9 mouse cellular contexts compared by ENCODE assay signal in genomic region chr9:45388385-45388994, GRCm38 (mm10). TPM values are rescaled to one million over a fixed set of nuclear protein-coding genes. Genes with fewer than 3 reads are reported as not detected.
DNase-seq lines count a peak whose midpoint lies in the region; ATAC-seq lines count a peak whose summit lies in the region.
"Had no signal": no experiment of that assay in that cellular context is flagged by ENCODE, and none has a peak within 500 bp of the region (broad histone marks: within the 10 kb centered on the region; RNA-seq: fewer than 3 reads in every experiment).

No protein-coding gene starts in this region.

- peaks cover 20% of the 10 kb centered on the region for H3K36me3 ChIP-seq in hindbrain, embryonic 14.5 days (replicated peaks; ENCODE audit: control insufficient read depth, insufficient read depth)

- no peaks in the 10 kb centered on the region for H3K27me3 ChIP-seq in hindbrain, embryonic 14.5 days (ENCODE audit: control insufficient read depth, insufficient read depth, low read length)

- no peak overlapping the region for H3K4me3 ChIP-seq in hindbrain, embryonic 14.5 days (replicated peaks; ENCODE audit: low read length)
- H3K4me3 ChIP-seq: megakaryocyte, embryonic 14.5 days had no signal

- H3K4me2 ChIP-seq in hindbrain, embryonic 14.5 days (replicated peaks), result no peak overlapping the region

- peak; percentile 71 for ATAC-seq in hindbrain, embryonic 14.5 days (ENCODE audit: low FRiP score)
- peak; percentile 98 for ATAC-seq in megakaryocyte, adult 5-6 weeks (ENCODE audit: poor library complexity, severe bottlenecking)

- no peak overlapping the region for H3K27ac ChIP-seq in hindbrain, embryonic 14.5 days

- DNase-seq in Muller cell, postnatal 12 days (ENCODE audit: inconsistent ontology term), result peak; percentile 52
- peak; percentile 94 for DNase-seq in cerebellum, adult 8-10 months
- peak; percentile 73 to 96 for DNase-seq in frontal cortex, adult 2 months (ENCODE audit: extremely low spot score in 1 of 2, low spot score in 1 of 2)
- peak; percentile 90 for DNase-seq in hindbrain, embryonic 14.5 days (ENCODE audit: low spot score)
- peak; percentile 90 to 95 for DNase-seq in layer of hippocampus, postnatal 25 days (ENCODE audit: extremely low spot score in 1 of 2, low spot score in 1 of 2)
- peak; percentile 85 to 87 for DNase-seq in right cerebral cortex, postnatal 10 days (ENCODE audit: low spot score in 2 of 2)
- DNase-seq in urinary bladder, postnatal 14 days (ENCODE audit: low spot score), result peak; percentile 89

- no peak overlapping the region for H3K9ac ChIP-seq in hindbrain, embryonic 14.5 days

- 48% methylated on average over 12 of the region's 12 CpGs for WGBS in hindbrain, embryonic 14.5 days

- H3K4me1 ChIP-seq in hindbrain, embryonic 14.5 days (replicated peaks; ENCODE audit: control insufficient read depth, insufficient read depth, low read length), result no peaks in the 10 kb centered on the region

- H3K9me3 ChIP-seq in hindbrain, embryonic 14.5 days (ENCODE audit: control insufficient read depth, low read length), result no peaks in the 10 kb centered on the region
- H3K9me3 ChIP-seq: megakaryocyte, embryonic 14.5 days had no signal

RNA-seq across cellular contexts. Expression of gene Fxyd2, which starts 11.0 kb away (rescaled TPM):
- polyA plus RNA-seq in frontal cortex, adult 2 months (2012; rRNA removed), result 13.8 and 14.7 TPM in 2 replicates
- 8.8 and 12.7 TPM in 2 replicates for polyA plus RNA-seq in hindbrain, embryonic 14.5 days (2014; fragmentation: Nextera tagmentation; extraction: Ambion mirVana)
- total RNA-seq in layer of hippocampus, postnatal 25 days (2021), result 10 to 100 TPM in 1 of 2 experiments, 1 to 10 TPM in 1; 8.3 to 10.6 TPM
- total RNA-seq in megakaryocyte, adult 5-6 weeks (2015), result not detected in 2 replicates
- not detected in 2 replicates for total RNA-seq in megakaryocyte, adult 5-6 weeks (2017)

RNA-seq across cellular contexts. Expression of gene Fxyd6, which starts 18.5 kb away (rescaled TPM):
- polyA plus RNA-seq in frontal cortex, adult 2 months (2012; rRNA removed), result 129 and 152 TPM in 2 replicates
- 377 and 410 TPM in 2 replicates for polyA plus RNA-seq in hindbrain, embryonic 14.5 days (2014; fragmentation: Nextera tagmentation; extraction: Ambion mirVana)
- 100 to 1,000 TPM in 1 of 2 experiments, 10 to 100 TPM in 1; 82.2 to 112 TPM for total RNA-seq in layer of hippocampus, postnatal 25 days (2021)
- 0.11 TPM in 1 of 2 replicates, not detected in the other for total RNA-seq in megakaryocyte, adult 5-6 weeks (2015)
- total RNA-seq in megakaryocyte, adult 5-6 weeks (2017), result not detected in 2 replicates

RNA-seq across cellular contexts. Expression of gene Dscaml1, which starts 37.9 kb away (rescaled TPM):
- 53.8 and 54.8 TPM in 2 replicates for polyA plus RNA-seq in frontal cortex, adult 2 months (2012; rRNA removed)
- 13.2 and 15.1 TPM in 2 replicates for polyA plus RNA-seq in hindbrain, embryonic 14.5 days (2014; fragmentation: Nextera tagmentation; extraction: Ambion mirVana)
- total RNA-seq in layer of hippocampus, postnatal 25 days (2021), result 10 to 100 TPM; 74.4 to 96.5 TPM
- not detected in 2 replicates for total RNA-seq in megakaryocyte, adult 5-6 weeks (2015)
- not detected in 2 replicates for total RNA-seq in megakaryocyte, adult 5-6 weeks (2017)

Comparison
In these comparisons a context has a peak if more than half of its experiments do, and no peak if none do; other contexts are left out.
1. RNA of gene Fxyd2, which starts 11.0 kb away (total RNA-seq): 8.3 to 10.6 TPM in layer of hippocampus, postnatal 25 days; not detected in megakaryocyte, adult 5-6 weeks; every median in the first group is over 4 times any median in the second.
2. RNA of gene Fxyd6, which starts 18.5 kb away (total RNA-seq): 82.2 to 112 TPM in layer of hippocampus, postnatal 25 days; 0.11 TPM in megakaryocyte, adult 5-6 weeks; every median in the first group is over 10 times any median in the second.
3. RNA of gene Dscaml1, which starts 37.9 kb away (total RNA-seq): 74.4 to 96.5 TPM in layer of hippocampus, postnatal 25 days; not detected in megakaryocyte, adult 5-6 weeks; every median in the first group is over 10 times any median in the second.
4. Peak in every context shown above with its lines, with median percentiles within 50 percentile points of each other: DNase-seq.